Mouse (Mus musculus): ENCODE measurements around the gene Tnnt1.

DNA sequence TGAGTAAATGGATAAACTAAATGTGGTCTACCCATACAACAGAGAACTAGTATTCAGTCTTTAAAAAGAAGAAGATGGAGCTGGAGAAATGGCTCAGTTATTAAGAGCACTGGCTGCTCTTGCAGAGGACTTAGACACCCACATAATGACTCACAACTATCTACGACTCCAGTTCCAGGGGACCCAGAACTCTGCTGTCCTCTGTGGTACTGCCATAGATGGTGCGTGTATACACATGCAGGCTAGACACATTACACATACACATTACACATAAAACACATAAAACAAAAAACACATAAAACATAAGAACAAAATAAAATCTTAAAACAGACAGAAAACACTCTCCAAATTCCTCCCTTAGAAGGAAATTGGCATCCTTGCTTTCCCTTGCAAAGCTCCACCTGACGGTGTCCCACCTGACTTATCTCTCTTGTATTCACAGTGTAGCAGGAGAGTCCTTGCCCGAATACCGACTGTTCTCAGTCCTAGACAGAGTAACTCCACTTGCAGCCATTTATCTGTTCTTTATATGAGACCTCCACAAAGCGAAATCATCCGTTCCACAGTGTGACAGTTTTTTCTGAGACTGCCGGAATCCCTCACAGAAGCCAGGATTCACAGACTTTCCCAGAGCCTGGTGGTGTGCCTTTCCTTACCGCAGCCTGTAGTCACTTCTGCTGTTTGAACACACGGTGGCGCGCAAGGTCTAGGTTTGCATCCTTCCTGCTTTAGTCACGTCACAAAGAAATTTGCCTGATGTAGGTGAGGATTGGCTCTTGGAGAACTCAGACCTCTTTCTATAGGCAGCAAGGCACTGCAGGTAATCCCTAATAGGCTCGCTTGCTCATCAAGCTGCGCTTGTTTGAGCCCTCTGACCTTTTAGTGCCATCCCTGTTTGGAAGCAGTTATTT, 40.3 kb upstream of the Tnnt1 start:
- TF ChIP-seq POLR2A (IDR thresholded peaks at IDR 0.05; ENCODE audit: insufficient read depth, low read depth, low read length): no peak
- peak; percentile 86 for TF ChIP-seq CTCF (IDR thresholded peaks at IDR 0.05; ENCODE audit: insufficient read depth, low read depth, low read length)

All from olfactory bulb, adult 2 months (tissue).